Mouse (Mus musculus) MEL (cell line): Measurements from ENCODE around the gene Spg21.

Experiments
- CTCF ChIP-seq, 3 experiments: IDR thresholded peaks in 2 of 3; conservative IDR thresholded peaks in 1 of 3; 2 replicates each; pipeline ENCODE4 v1.5.1; 2011 to 2012; ENCODE audit warnings: low read length in 3 of 3, low read depth in 2 of 3, mild to moderate bottlenecking in 2 of 3, improper control_type of control experiment in 1 of 3, inconsistent platforms in 1 of 3, mixed read lengths in 1 of 3, moderate library complexity in 1 of 3; ENCODE audit not compliant: control insufficient read depth in 1 of 3, insufficient read depth in 1 of 3, poor library complexity in 1 of 3, severe bottlenecking in 1 of 3
- EP300 ChIP-seq, 2 experiments: IDR thresholded peaks; 2 replicates each; pipeline ENCODE4 v1.6.1; 2011; ENCODE audit warnings: improper control_type of control experiment in 2 of 2, low read length in 2 of 2, low read depth in 1 of 2, mild to moderate bottlenecking in 1 of 2
- GATA1 ChIP-seq: IDR thresholded peaks from 2 replicates; pipeline ENCODE4 v1.6.1; 2011; ENCODE audit warnings: low read depth, low read length, improper control_type of control experiment
- MAX ChIP-seq: IDR thresholded peaks from 2 replicates; pipeline ENCODE4 v1.6.1; 2011; ENCODE audit warnings: low read length, improper control_type of control experiment
- MAZ ChIP-seq: IDR thresholded peaks from 2 replicates; pipeline ENCODE4 v1.6.1; 2012; ENCODE audit warnings: low read depth, mild to moderate bottlenecking, inconsistent platforms, low read length, improper control_type of control experiment
- POLR2A ChIP-seq, 2 experiments: IDR thresholded peaks; 2 replicates each; pipeline ENCODE4 v1.6.1; 2011 to 2012; ENCODE audit warnings: low read length in 2 of 2, mild to moderate bottlenecking in 2 of 2, control low read depth in 1 of 2, improper control_type of control experiment in 1 of 2, low read depth in 1 of 2, moderate library complexity in 1 of 2; ENCODE audit not compliant: control insufficient read depth in 1 of 2, insufficient read depth in 1 of 2, poor library complexity in 1 of 2
- POLR2AphosphoS2 ChIP-seq: IDR thresholded peaks from 2 replicates; pipeline ENCODE4 v1.6.1; 2011; ENCODE audit warnings: low read length, improper control_type of control experiment
- SIN3A ChIP-seq: IDR thresholded peaks from 2 replicates; pipeline ENCODE4 v1.6.1; 2012; ENCODE audit warnings: low read length, improper control_type of control experiment, inconsistent platforms
- TAL1 ChIP-seq: IDR thresholded peaks from 2 replicates; pipeline ENCODE4 v1.6.1; 2012; ENCODE audit warnings: mild to moderate bottlenecking, inconsistent platforms, low read length, moderate library complexity, mixed read lengths
- UBTF ChIP-seq: IDR thresholded peaks from 2 replicates; pipeline ENCODE4 v1.6.1; 2012; ENCODE audit warnings: low read depth, mild to moderate bottlenecking, inconsistent platforms, low read length, improper control_type of control experiment, moderate library complexity, borderline replicate concordance; ENCODE audit not compliant: insufficient read depth
- USF2 ChIP-seq, 2 experiments: IDR thresholded peaks; 2 replicates each; pipeline ENCODE4 v1.6.1; 2011 to 2012; ENCODE audit warnings: improper control_type of control experiment in 2 of 2, low read length in 2 of 2, borderline replicate concordance in 1 of 2, inconsistent platforms in 1 of 2, low read depth in 1 of 2, mild to moderate bottlenecking in 1 of 2; ENCODE audit not compliant: insufficient read depth in 1 of 2
- ZC3H11A ChIP-seq: IDR thresholded peaks from 2 replicates; pipeline ENCODE4 v1.6.1; 2012; ENCODE audit warnings: low read depth, mild to moderate bottlenecking, inconsistent platforms, low read length, improper control_type of control experiment
- ZKSCAN1 ChIP-seq: IDR thresholded peaks from 2 replicates; pipeline ENCODE4 v1.6.1; 2012; ENCODE audit warnings: low read depth, mild to moderate bottlenecking, inconsistent platforms, low read length, improper control_type of control experiment, moderate library complexity

DNA sequence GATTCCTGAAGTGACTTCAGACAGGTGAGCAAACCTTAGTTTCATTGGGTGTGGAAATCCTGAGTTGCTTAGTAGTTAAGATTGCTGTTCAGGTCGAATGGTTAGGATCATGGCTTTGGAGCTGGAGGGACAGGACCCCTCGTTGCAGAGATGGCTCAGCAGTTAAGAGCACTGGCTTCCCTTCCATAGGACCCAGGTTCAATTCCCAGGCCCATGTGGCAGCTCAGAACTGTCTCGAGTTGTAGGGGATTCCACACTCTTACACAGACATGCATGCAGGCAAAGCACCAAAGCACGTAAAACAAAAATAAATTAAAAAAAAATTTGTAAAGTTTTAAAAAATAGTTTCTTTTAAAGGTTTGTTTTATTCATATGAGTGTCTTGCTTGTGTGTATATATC, 25.5 kb upstream of the Spg21 start:
- TF ChIP-seq GATA1, result no peak
- TF ChIP-seq USF2 (IDR thresholded peaks at IDR 0.05; ENCODE audit: borderline replicate concordance in 1 of 2, insufficient read depth in 1 of 2, low read depth in 1 of 2, low read length in 2 of 2), result no peak
- TF ChIP-seq TAL1, result no peak
- no peak for TF ChIP-seq POLR2A (IDR thresholded peaks at IDR 0.05; ENCODE audit: control insufficient read depth in 1 of 2, insufficient read depth in 1 of 2, low read depth in 1 of 2, low read length in 2 of 2, poor library complexity in 1 of 2)
- no peak for TF ChIP-seq UBTF
- TF ChIP-seq CTCF (IDR thresholded peaks at IDR 0.05 in 2 of 3, conservative IDR thresholded peaks at IDR 0.05 in 1 of 3; ENCODE audit: control insufficient read depth in 1 of 3, insufficient read depth in 1 of 3, low read depth in 2 of 3, low read length in 3 of 3, poor library complexity in 1 of 3, severe bottlenecking in 1 of 3), result no peak
- TF ChIP-seq MAX, result no peak
- TF ChIP-seq POLR2AphosphoS2, result no peak
- TF ChIP-seq ZC3H11A, result no peak
- TF ChIP-seq ZKSCAN1, result no peak
- no peak for TF ChIP-seq SIN3A
- no peak for TF ChIP-seq EP300 (IDR thresholded peaks at IDR 0.05; ENCODE audit: low read depth in 1 of 2, low read length in 2 of 2)
- TF ChIP-seq MAZ, result no peak
